Mouse (Mus musculus): ENCODE measurements around the gene Ubap1.

GRCm38 (mm10) chr4:41313722-41314121 is 35.1 kb upstream of the Ubap1 start:
- no peak for TF ChIP-seq CTCF (IDR thresholded peaks at IDR 0.05; ENCODE audit: insufficient read depth, low read length)
- no peak for TF ChIP-seq POLR2A (IDR thresholded peaks at IDR 0.05; ENCODE audit: borderline replicate concordance, extremely low read depth, low read depth, low read length)
